Mouse (Mus musculus) bone marrow, adult 2 months (tissue): Measurements from ENCODE around the gene Wdr48.

ENCODE experiments used
- CTCF ChIP-seq: fragments of 200-500 bp; IDR thresholded peaks from 2 replicates; pipeline ENCODE4 v1.5.1; 2011; ENCODE audit warnings: low read length, control low read depth; ENCODE audit not compliant: control insufficient read depth, insufficient read depth
- POLR2A ChIP-seq: fragments of 200-500 bp; IDR thresholded peaks from 2 replicates; pipeline ENCODE4 v1.6.1; 2011; ENCODE audit warnings: low read depth, mild to moderate bottlenecking, control low read depth, low read length, borderline replicate concordance; ENCODE audit not compliant: control insufficient read depth

GRCm38 (mm10) chr9:119919858-119920257 lies 25.2 kb downstream of the Wdr48 start:
- TF ChIP-seq CTCF = no peak
- no peak for TF ChIP-seq POLR2A
